Mouse (Mus musculus) gastrocnemius, adult 8-10 months (tissue): ENCODE data around the gene Gm6657. TPM values are rescaled to one million over a fixed set of nuclear protein-coding genes. Genes with fewer than 3 reads are reported as not detected.

Experiments used
- total RNA-seq, 4 experiments: library from RNA; stranded (reverse); gene quantifications; 2 replicates each; pipeline ENCODE4 v1.2.4; 2022

Gm6657 gene
- total RNA-seq, 4 experiments from 2014 or later, result not detected

Other genes with a start within 250 kb of the Gm6657 start
- 10 to 100 TPM; 31.7 to 37.7 (median 34.3) TPM for gene Gphn, start 32.1 kb downstream of the Gm6657 start, total RNA-seq